Mouse (Mus musculus): Measurements from ENCODE around the gene Rab37. TPM values are rescaled to one million over a fixed set of nuclear protein-coding genes. Genes with fewer than 3 reads are reported as not detected.
A peak's percentile ranks its signal among the peaks of the same experiment; 100 is the strongest.

Rab37 gene
- polyA plus RNA-seq (2012; rRNA removed), result 22.7 and 25.3 TPM in 2 replicates

GRCm38 (mm10) chr11:115091362-115091901 is at the start of gene Rab37:
Rab37 (plus strand) TSS chr11:115091431.
- DNase-seq (ENCODE audit: extremely low spot score in 1 of 2, low spot score in 1 of 2), result no peak

- DNase-seq (ENCODE audit: extremely low spot score in 1 of 2, low spot score in 1 of 2), result no peak
Measured at GRCm38 (mm10) chr11:115048259-115048658, 43.0 kb upstream of the Rab37 start, which contains the start of gene Cd300ld3. Cd300ld3 (minus strand) TSS chr11:115048409.

- DNase-seq (ENCODE audit: extremely low spot score in 1 of 2, low spot score in 1 of 2), result peak in 1 of 2 experiments; percentile 40
Measured at GRCm38 (mm10) chr11:115049282-115049895, 41.8 kb upstream of the Rab37 start.

GRCm38 (mm10) chr11:115052206-115052605 is 39.0 kb upstream of the Rab37 start:
- DNase-seq (ENCODE audit: extremely low spot score in 1 of 2, low spot score in 1 of 2), result no peak

- no peak for DNase-seq (ENCODE audit: extremely low spot score in 1 of 2, low spot score in 1 of 2)
Measured at GRCm38 (mm10) chr11:115052991-115053390, 38.2 kb upstream of the Rab37 start.

GRCm38 (mm10) chr11:115054537-115054936 is 36.7 kb upstream of the Rab37 start:
- DNase-seq (ENCODE audit: extremely low spot score in 1 of 2, low spot score in 1 of 2), result no peak

- no peak for DNase-seq (ENCODE audit: extremely low spot score in 1 of 2, low spot score in 1 of 2)
Measured at GRCm38 (mm10) chr11:115058701-115059100, 32.5 kb upstream of the Rab37 start.

GRCm38 (mm10) chr11:115059797-115060196 is 31.4 kb upstream of the Rab37 start:
- no peak for DNase-seq (ENCODE audit: extremely low spot score in 1 of 2, low spot score in 1 of 2)

GRCm38 (mm10) chr11:115062077-115062476 is 29.2 kb upstream of the Rab37 start, which contains the start of gene Cd300e:
Cd300e (minus strand) TSS chr11:115062177.
- DNase-seq (ENCODE audit: extremely low spot score in 1 of 2, low spot score in 1 of 2), result no peak

- no peak for DNase-seq (ENCODE audit: extremely low spot score in 1 of 2, low spot score in 1 of 2)
Measured at GRCm38 (mm10) chr11:115066768-115067167, 24.5 kb upstream of the Rab37 start.

- DNase-seq (ENCODE audit: extremely low spot score in 1 of 2, low spot score in 1 of 2), result no peak
Measured at GRCm38 (mm10) chr11:115071015-115071551, 20.1 kb upstream of the Rab37 start.

- no peak for DNase-seq (ENCODE audit: extremely low spot score in 1 of 2, low spot score in 1 of 2)
Measured at GRCm38 (mm10) chr11:115071631-115072294, 19.5 kb upstream of the Rab37 start.

GRCm38 (mm10) chr11:115073002-115073401 is 18.2 kb upstream of the Rab37 start:
- DNase-seq (ENCODE audit: extremely low spot score in 1 of 2, low spot score in 1 of 2), result no peak

- DNase-seq (ENCODE audit: extremely low spot score in 1 of 2, low spot score in 1 of 2), result no peak
Measured at GRCm38 (mm10) chr11:115075407-115075806, 15.8 kb upstream of the Rab37 start.

GRCm38 (mm10) chr11:115075859-115076258 is 15.4 kb upstream of the Rab37 start:
- DNase-seq (ENCODE audit: extremely low spot score in 1 of 2, low spot score in 1 of 2), result no peak

GRCm38 (mm10) chr11:115077436-115077835 is 13.8 kb upstream of the Rab37 start:
- DNase-seq (ENCODE audit: extremely low spot score in 1 of 2, low spot score in 1 of 2), result no peak

- DNase-seq (ENCODE audit: extremely low spot score in 1 of 2, low spot score in 1 of 2), result no peak
Measured at GRCm38 (mm10) chr11:115078680-115079079, 12.6 kb upstream of the Rab37 start.

GRCm38 (mm10) chr11:115080886-115081285 is 10.3 kb upstream of the Rab37 start:
- peak in 1 of 2 experiments; percentile 73 for DNase-seq (ENCODE audit: extremely low spot score in 1 of 2, low spot score in 1 of 2)

GRCm38 (mm10) chr11:115081373-115081772 is 9.9 kb upstream of the Rab37 start:
- DNase-seq (ENCODE audit: extremely low spot score in 1 of 2, low spot score in 1 of 2), result no peak

- no peak for DNase-seq (ENCODE audit: extremely low spot score in 1 of 2, low spot score in 1 of 2)
Measured at GRCm38 (mm10) chr11:115082196-115082595, 9.0 kb upstream of the Rab37 start.

GRCm38 (mm10) chr11:115083376-115084139 is 7.7 kb upstream of the Rab37 start:
- peak in 1 of 2 experiments; percentile 89 for DNase-seq (ENCODE audit: extremely low spot score in 1 of 2, low spot score in 1 of 2)

All from frontal cortex, adult 2 months (tissue).